ENCODE assay signal across 17 mouse cellular contexts in genomic region chr10:13428536-13428935, GRCm38 (mm10). TPM values are rescaled to one million over a fixed set of nuclear protein-coding genes. Genes with fewer than 3 reads are reported as not detected.
DNase-seq lines count a peak whose midpoint lies in the region; ATAC-seq lines count a peak whose summit lies in the region.
"Had no signal": no experiment of that assay in that cellular context is flagged by ENCODE, and none has a peak within 500 bp of the region (broad histone marks: within the 10 kb centered on the region; RNA-seq: fewer than 3 reads in every experiment).

No protein-coding gene starts in this region.

- no peak overlapping the region for H3K4me3 ChIP-seq in forebrain, embryonic 10.5 days
- no peak overlapping the region for H3K4me3 ChIP-seq in forebrain, embryonic 16.5 days (replicated peaks; ENCODE audit: low read length)
- H3K4me3 ChIP-seq in hindbrain, embryonic 15.5 days: no peak overlapping the region
- H3K4me3 ChIP-seq in hindbrain, embryonic 14.5 days (replicated peaks; ENCODE audit: low read length): no peak overlapping the region
- H3K4me3 ChIP-seq in midbrain, embryonic 13.5 days (replicated peaks): no peak overlapping the region
- no peak overlapping the region for H3K4me3 ChIP-seq in midbrain, embryonic 10.5 days
- H3K4me3 ChIP-seq: neural tube, embryonic 15.5 days had no signal

- peak overlapping the region; percentile 80; the same call in 1 of the 2 replicates for H3K27ac ChIP-seq in forebrain, embryonic 10.5 days
- no peak overlapping the region for H3K27ac ChIP-seq in forebrain, embryonic 16.5 days (ENCODE audit: low read length)
- no peak overlapping the region for H3K27ac ChIP-seq in hindbrain, embryonic 15.5 days (replicated peaks)
- no peak overlapping the region for H3K27ac ChIP-seq in hindbrain, embryonic 14.5 days
- H3K27ac ChIP-seq in midbrain, embryonic 13.5 days: no peak overlapping the region
- no peak overlapping the region; the same call in 1 of the 2 replicates for H3K27ac ChIP-seq in midbrain, embryonic 10.5 days (replicated peaks)
- H3K27ac ChIP-seq: macrophage; neural tube, embryonic 15.5 days had no signal

- intact Hi-C loops in left cerebral cortex, postnatal 4 days (cut with DNase I): loop anchor here (2.0 kb wide), 1 partner anchor 412 kb away; no protein-coding TSS in a partner anchor

- no peaks in the 10 kb centered on the region for H3K36me3 ChIP-seq in forebrain, embryonic 10.5 days (replicated peaks)
- no peaks in the 10 kb centered on the region for H3K36me3 ChIP-seq in forebrain, embryonic 16.5 days (ENCODE audit: control insufficient read depth, insufficient read depth)
- no peaks in the 10 kb centered on the region for H3K36me3 ChIP-seq in hindbrain, embryonic 15.5 days
- H3K36me3 ChIP-seq in hindbrain, embryonic 14.5 days (replicated peaks; ENCODE audit: control insufficient read depth, insufficient read depth): no peaks in the 10 kb centered on the region
- no peaks in the 10 kb centered on the region for H3K36me3 ChIP-seq in midbrain, embryonic 13.5 days
- H3K36me3 ChIP-seq in midbrain, embryonic 10.5 days: no peaks in the 10 kb centered on the region
- H3K36me3 ChIP-seq: neural tube, embryonic 15.5 days had no signal

- no peak for ATAC-seq in forebrain, embryonic 16.5 days
- ATAC-seq in hindbrain, embryonic 15.5 days (ENCODE audit: low FRiP score, low read depth): peak; percentile 23; the same call in 1 of the 2 replicates
- ATAC-seq in hindbrain, embryonic 14.5 days (ENCODE audit: low FRiP score): no peak
- ATAC-seq in midbrain, embryonic 13.5 days: peak; percentile 31; the same call in 1 of the 2 replicates
- 0 out of 2 replicates have a peak, but pooled peaks have one; percentile 28 for ATAC-seq in megakaryocyte-erythroid progenitor cell, adult 5-6 weeks (replicated peaks; ENCODE audit: low FRiP score, low TSS enrichment, poor library complexity, severe bottlenecking)

- no peaks in the 10 kb centered on the region for H3K9me3 ChIP-seq in forebrain, embryonic 10.5 days
- no peaks in the 10 kb centered on the region for H3K9me3 ChIP-seq in forebrain, embryonic 16.5 days (ENCODE audit: control insufficient read depth, low read length)
- no peaks in the 10 kb centered on the region for H3K9me3 ChIP-seq in hindbrain, embryonic 15.5 days
- H3K9me3 ChIP-seq in hindbrain, embryonic 14.5 days (ENCODE audit: control insufficient read depth, low read length): no peaks in the 10 kb centered on the region
- no peaks in the 10 kb centered on the region for H3K9me3 ChIP-seq in midbrain, embryonic 13.5 days
- no peaks in the 10 kb centered on the region for H3K9me3 ChIP-seq in midbrain, embryonic 10.5 days (replicated peaks)
- H3K9me3 ChIP-seq: neural tube, embryonic 15.5 days had no signal

- no peak for DNase-seq in forebrain, embryonic 10.5 days (ENCODE audit: extremely low spot score, low spot score)
- no peak for DNase-seq in hindbrain, embryonic 14.5 days (ENCODE audit: low spot score)
- DNase-seq in midbrain, embryonic 10.5 days (ENCODE audit: low spot score): no peak
- DNase-seq in left cerebral cortex, postnatal 4 days: no peak
- DNase-seq: cerebellum, adult 9-10 months; heart, postnatal 4 days; kidney, adult 18-20 months; lung, adult 18-20 months; right cerebral cortex, postnatal 25 days; thymus, postnatal 25 days had no signal

- no peak overlapping the region for H3K4me2 ChIP-seq in forebrain, embryonic 16.5 days (ENCODE audit: low read length)
- H3K4me2 ChIP-seq in hindbrain, embryonic 15.5 days: no peak overlapping the region
- H3K4me2 ChIP-seq in hindbrain, embryonic 14.5 days (replicated peaks): no peak overlapping the region
- H3K4me2 ChIP-seq in midbrain, embryonic 13.5 days (replicated peaks): no peak overlapping the region

- H3K9ac ChIP-seq in forebrain, embryonic 16.5 days (replicated peaks; ENCODE audit: low read depth, low read length): no peak overlapping the region
- H3K9ac ChIP-seq in hindbrain, embryonic 15.5 days: no peak overlapping the region
- H3K9ac ChIP-seq in hindbrain, embryonic 14.5 days: no peak overlapping the region
- no peak overlapping the region for H3K9ac ChIP-seq in midbrain, embryonic 13.5 days (replicated peaks)
- H3K9ac ChIP-seq: neural tube, embryonic 15.5 days had no signal

- peaks cover 67% of the 10 kb centered on the region for H3K4me1 ChIP-seq in forebrain, embryonic 10.5 days
- peaks cover 2% of the 10 kb centered on the region; the same call in 1 of the 2 replicates for H3K4me1 ChIP-seq in forebrain, embryonic 16.5 days (replicated peaks; ENCODE audit: control insufficient read depth, insufficient read depth, low read length)
- H3K4me1 ChIP-seq in hindbrain, embryonic 15.5 days (replicated peaks): peaks cover 4% of the 10 kb centered on the region
- H3K4me1 ChIP-seq in hindbrain, embryonic 14.5 days (replicated peaks; ENCODE audit: control insufficient read depth, insufficient read depth, low read length): 0 out of 2 replicates have a peak, but pooled peaks cover 4% of the 10 kb centered on the region
- H3K4me1 ChIP-seq in midbrain, embryonic 13.5 days (replicated peaks): peaks cover 13% of the 10 kb centered on the region
- peaks cover 36% of the 10 kb centered on the region for H3K4me1 ChIP-seq in midbrain, embryonic 10.5 days

- H3K27me3 ChIP-seq in forebrain, embryonic 10.5 days (ENCODE audit: poor library complexity, severe bottlenecking): 0 out of 2 replicates have a peak, but pooled peaks cover 5% of the 10 kb centered on the region
- H3K27me3 ChIP-seq in forebrain, embryonic 16.5 days (replicated peaks; ENCODE audit: control insufficient read depth, insufficient read depth, low read length): no peaks in the 10 kb centered on the region
- no peaks in the 10 kb centered on the region for H3K27me3 ChIP-seq in hindbrain, embryonic 15.5 days
- no peaks in the 10 kb centered on the region for H3K27me3 ChIP-seq in hindbrain, embryonic 14.5 days (ENCODE audit: control insufficient read depth, insufficient read depth, low read length)
- H3K27me3 ChIP-seq in midbrain, embryonic 13.5 days: no peaks in the 10 kb centered on the region
- no peaks in the 10 kb centered on the region for H3K27me3 ChIP-seq in midbrain, embryonic 10.5 days (ENCODE audit: low read depth, poor library complexity, severe bottlenecking)
- H3K27me3 ChIP-seq: neural tube, embryonic 15.5 days had no signal

- WGBS in forebrain, embryonic 10.5 days: 93% methylated on average over 7 of the region's 7 CpGs
- WGBS in forebrain, embryonic 16.5 days: 72% methylated on average over 7 of the region's 7 CpGs
- whole genome bisulfite sequencing in hindbrain, embryonic 15.5 days: 88% methylated on average over 7 of the region's 7 CpGs
- 94% methylated on average over 7 of the region's 7 CpGs for WGBS in hindbrain, embryonic 14.5 days
- 91% methylated on average over 7 of the region's 7 CpGs for WGBS in midbrain, embryonic 13.5 days
- WGBS in midbrain, embryonic 10.5 days: 90% methylated on average over 7 of the region's 7 CpGs

RNA-seq across cellular contexts. Expression of gene Phactr2, which starts 45.7 kb away (rescaled TPM):
- polyA plus RNA-seq in forebrain, embryonic 10.5 days (2016; fragmentation: Nextera tagmentation; extraction: Ambion mirVana): 13.4 and 14.2 TPM in 2 replicates
- 8.1 and 9.4 TPM in 2 replicates for polyA plus RNA-seq in forebrain, embryonic 16.5 days (2015; fragmentation: Nextera tagmentation; extraction: Ambion mirVana)
- polyA plus RNA-seq in hindbrain, embryonic 15.5 days (2015; fragmentation: Nextera tagmentation; extraction: Ambion mirVana): 7.7 and 8.8 TPM in 2 replicates
- 9.0 and 9.7 TPM in 2 replicates for polyA plus RNA-seq in hindbrain, embryonic 14.5 days (2014; fragmentation: Nextera tagmentation; extraction: Ambion mirVana)
- polyA plus RNA-seq in midbrain, embryonic 13.5 days (2015; fragmentation: Nextera tagmentation; extraction: Ambion mirVana): 5.1 and 6.4 TPM in 2 replicates
- polyA plus RNA-seq in midbrain, embryonic 10.5 days (2016; fragmentation: Nextera tagmentation; extraction: Ambion mirVana): 10.3 and 10.8 TPM in 2 replicates
- 8.5 and 10.1 TPM in 2 replicates for total RNA-seq in megakaryocyte-erythroid progenitor cell, adult 5-6 weeks (2014; fragmentation: Nextera tagmentation)
- total RNA-seq in megakaryocyte-erythroid progenitor cell, adult 5-6 weeks (2017): 4.8 and 10.1 TPM in 2 replicates
- 10 to 100 TPM; 12.5 to 14.1 TPM for total RNA-seq in left cerebral cortex, postnatal 4 days (2021)
- total RNA-seq: MEL had no signal

Comparison
In these comparisons a context has a peak if more than half of its experiments do, and no peak if none do; other contexts are left out.
1. ATAC-seq: peak in hindbrain, embryonic 15.5 days (single experiment), midbrain, embryonic 13.5 days (single experiment) and megakaryocyte-erythroid progenitor cell, adult 5-6 weeks (single experiment); none in forebrain, embryonic 16.5 days (single experiment) and hindbrain, embryonic 14.5 days (single experiment).